ENCODE assay signal across 12 mouse cellular contexts in genomic region chr1:164321408-164321807, GRCm38 (mm10). TPM values are rescaled to one million over a fixed set of nuclear protein-coding genes. Genes with fewer than 3 reads are reported as not detected.
DNase-seq lines count a peak whose midpoint lies in the region; ATAC-seq and TF ChIP-seq lines count a peak whose summit lies in the region.
"Had no signal": no experiment of that assay in that cellular context is flagged by ENCODE, and none has a peak within 500 bp of the region (broad histone marks: within the 10 kb centered on the region; RNA-seq: fewer than 3 reads in every experiment).

No protein-coding gene starts in this region.

- H3K27me3 ChIP-seq in heart, embryonic 15.5 days, result no peaks in the 10 kb centered on the region
- H3K27me3 ChIP-seq in neural tube, embryonic 15.5 days (replicated peaks), result no peaks in the 10 kb centered on the region
- no peaks in the 10 kb centered on the region for H3K27me3 ChIP-seq in kidney, postnatal 0 days (ENCODE audit: insufficient read depth, low read length)
- no peaks in the 10 kb centered on the region for H3K27me3 ChIP-seq in stomach, postnatal 0 days (ENCODE audit: control insufficient read depth, insufficient read depth, low read length)
- H3K27me3 ChIP-seq: limb, embryonic 13.5 days had no signal

- no peak overlapping the region for H3K4me2 ChIP-seq in heart, embryonic 15.5 days
- H3K4me2 ChIP-seq in neural tube, embryonic 15.5 days, result no peak overlapping the region
- H3K4me2 ChIP-seq in kidney, postnatal 0 days (ENCODE audit: low read length), result no peak overlapping the region
- no peak overlapping the region for H3K4me2 ChIP-seq in stomach, postnatal 0 days (replicated peaks; ENCODE audit: low read depth)
- H3K4me2 ChIP-seq: limb, embryonic 13.5 days had no signal

- TF ChIP-seq EP300 in stomach, postnatal 0 days (optimal IDR thresholded peaks at IDR 0.05), result no peak

- no peaks in the 10 kb centered on the region for H3K36me3 ChIP-seq in heart, embryonic 15.5 days
- no peaks in the 10 kb centered on the region for H3K36me3 ChIP-seq in neural tube, embryonic 15.5 days
- H3K36me3 ChIP-seq in kidney, postnatal 0 days (ENCODE audit: insufficient read depth, low read length), result peaks cover 3% of the 10 kb centered on the region; the same call in 1 of the 2 replicates
- H3K36me3 ChIP-seq in stomach, postnatal 0 days (ENCODE audit: control insufficient read depth, insufficient read depth, low read length), result no peaks in the 10 kb centered on the region

- WGBS in heart, embryonic 15.5 days, result 62% methylated on average over 10 of the region's 10 CpGs
- WGBS in neural tube, embryonic 15.5 days, result 46% methylated on average over 10 of the region's 10 CpGs
- 50% methylated on average over 10 of the region's 10 CpGs for WGBS in kidney, postnatal 0 days
- 51% methylated on average over 10 of the region's 10 CpGs for WGBS in stomach, postnatal 0 days

- no peak for TF ChIP-seq CTCF in kidney, postnatal 0 days (IDR thresholded peaks at IDR 0.05; ENCODE audit: low read depth)
- no peak for TF ChIP-seq CTCF in stomach, postnatal 0 days (IDR thresholded peaks at IDR 0.05; ENCODE audit: low read depth)

- DNase-seq in heart, adult 18-20 months, result no peak
- no peak for DNase-seq in neural tube, embryonic 10.5 days (ENCODE audit: extremely low spot score, low spot score)
- DNase-seq in kidney, postnatal 0 days (ENCODE audit: low spot score), result peak; percentile 44
- DNase-seq in stomach, postnatal 0 days (ENCODE audit: low spot score), result peak; percentile 51
- no peak for DNase-seq in cerebellum, adult 9-11 months
- no peak for DNase-seq in embryo, embryonic 9.5 days (ENCODE audit: extremely low spot score)
- DNase-seq: cerebellum, postnatal 25 days had no signal

- no peak overlapping the region for H3K4me3 ChIP-seq in heart, embryonic 15.5 days
- no peak overlapping the region for H3K4me3 ChIP-seq in neural tube, embryonic 15.5 days (replicated peaks)
- no peak overlapping the region for H3K4me3 ChIP-seq in kidney, postnatal 0 days (replicated peaks; ENCODE audit: low read depth, low read length)
- H3K4me3 ChIP-seq in stomach, postnatal 0 days (ENCODE audit: low read depth, low read length), result no peak overlapping the region
- H3K4me3 ChIP-seq: erythroblast, embryonic 14.5 days; limb, embryonic 13.5 days had no signal

- peak overlapping the region; percentile 28 for H3K27ac ChIP-seq in heart, embryonic 15.5 days
- peak overlapping the region; percentile 30; the same call in 1 of the 2 replicates for H3K27ac ChIP-seq in neural tube, embryonic 15.5 days (replicated peaks)
- H3K27ac ChIP-seq in kidney, postnatal 0 days, result peak overlapping the region; percentile 54; the same call in 1 of the 2 replicates
- H3K27ac ChIP-seq in stomach, postnatal 0 days (replicated peaks), result peak overlapping the region; percentile 65; the same call in 1 of the 2 replicates
- H3K27ac ChIP-seq: limb, embryonic 13.5 days; macrophage had no signal

- no peak overlapping the region for H3K9ac ChIP-seq in heart, embryonic 15.5 days
- H3K9ac ChIP-seq in neural tube, embryonic 15.5 days (replicated peaks), result no peak overlapping the region
- no peak overlapping the region for H3K9ac ChIP-seq in kidney, postnatal 0 days (ENCODE audit: low read depth, low read length)
- no peak overlapping the region for H3K9ac ChIP-seq in stomach, postnatal 0 days (ENCODE audit: low read length)
- H3K9ac ChIP-seq: limb, embryonic 13.5 days had no signal

- peaks cover 32% of the 10 kb centered on the region for H3K4me1 ChIP-seq in heart, embryonic 15.5 days (replicated peaks)
- H3K4me1 ChIP-seq in neural tube, embryonic 15.5 days, result peaks cover 5% of the 10 kb centered on the region; the same call in 1 of the 2 replicates
- H3K4me1 ChIP-seq in kidney, postnatal 0 days (replicated peaks; ENCODE audit: insufficient read depth, low read length), result peaks cover 7% of the 10 kb centered on the region; the same call in 1 of the 2 replicates
- peaks cover 3% of the 10 kb centered on the region; the same call in 1 of the 2 replicates for H3K4me1 ChIP-seq in stomach, postnatal 0 days (replicated peaks; ENCODE audit: control insufficient read depth, insufficient read depth)

- H3K9me3 ChIP-seq in heart, embryonic 15.5 days (replicated peaks), result no peaks in the 10 kb centered on the region
- no peaks in the 10 kb centered on the region for H3K9me3 ChIP-seq in neural tube, embryonic 15.5 days (replicated peaks)
- no peaks in the 10 kb centered on the region for H3K9me3 ChIP-seq in kidney, postnatal 0 days (replicated peaks; ENCODE audit: low read length)
- H3K9me3 ChIP-seq in stomach, postnatal 0 days (ENCODE audit: control insufficient read depth, low read length), result no peaks in the 10 kb centered on the region
- H3K9me3 ChIP-seq: limb, embryonic 13.5 days had no signal

- ATAC-seq in heart, embryonic 15.5 days (replicated peaks; ENCODE audit: insufficient number of reproducible peaks, insufficient read depth, low FRiP score, low read depth), result no peak
- ATAC-seq in neural tube, embryonic 15.5 days (ENCODE audit: low FRiP score), result no peak
- ATAC-seq in kidney, postnatal 0 days (replicated peaks; ENCODE audit: low FRiP score, low read depth), result peak; percentile 81
- ATAC-seq in stomach, postnatal 0 days (ENCODE audit: low FRiP score, low TSS enrichment), result peak; percentile 72

RNA-seq across cellular contexts. Expression of gene Blzf1, which starts 14.1 kb away (rescaled TPM):
- polyA plus RNA-seq in heart, embryonic 15.5 days (2015; fragmentation: Nextera tagmentation; extraction: Ambion mirVana), result 26.1 and 27.2 TPM in 2 replicates
- 10 to 100 TPM; 21.6 to 23.6 TPM for total RNA-seq in heart, adult 18-20 months (2021)
- polyA plus RNA-seq in neural tube, embryonic 15.5 days (2015; fragmentation: Nextera tagmentation; extraction: Ambion mirVana), result 31.5 and 32.1 TPM in 2 replicates
- polyA plus RNA-seq in kidney, postnatal 0 days (2015; fragmentation: Nextera tagmentation; extraction: Ambion mirVana), result 25.0 and 29.7 TPM in 2 replicates
- 48.7 and 50.5 TPM in 2 replicates for polyA plus RNA-seq in stomach, postnatal 0 days (2015; fragmentation: Nextera tagmentation; extraction: Ambion mirVana)

RNA-seq across cellular contexts. Expression of gene Nme7, which starts 17.5 kb away (rescaled TPM):
- polyA plus RNA-seq in heart, embryonic 15.5 days (2015; fragmentation: Nextera tagmentation; extraction: Ambion mirVana), result 16.1 and 19.4 TPM in 2 replicates
- total RNA-seq in heart, adult 18-20 months (2021), result 1 to 10 TPM; 3.1 to 3.8 TPM
- polyA plus RNA-seq in neural tube, embryonic 15.5 days (2015; fragmentation: Nextera tagmentation; extraction: Ambion mirVana), result 33.1 and 33.6 TPM in 2 replicates
- polyA plus RNA-seq in kidney, postnatal 0 days (2015; fragmentation: Nextera tagmentation; extraction: Ambion mirVana), result 41.7 and 42.0 TPM in 2 replicates
- polyA plus RNA-seq in stomach, postnatal 0 days (2015; fragmentation: Nextera tagmentation; extraction: Ambion mirVana), result 14.9 and 17.8 TPM in 2 replicates

RNA-seq across cellular contexts. Expression of gene Ccdc181, which starts 46.0 kb away (rescaled TPM):
- polyA plus RNA-seq in heart, embryonic 15.5 days (2015; fragmentation: Nextera tagmentation; extraction: Ambion mirVana), result 10.4 TPM in 2 replicates
- total RNA-seq in heart, adult 18-20 months (2021), result 1 to 10 TPM; 8.1 to 9.8 TPM
- polyA plus RNA-seq in neural tube, embryonic 15.5 days (2015; fragmentation: Nextera tagmentation; extraction: Ambion mirVana), result 20.0 and 26.3 TPM in 2 replicates
- 15.7 and 16.6 TPM in 2 replicates for polyA plus RNA-seq in kidney, postnatal 0 days (2015; fragmentation: Nextera tagmentation; extraction: Ambion mirVana)
- polyA plus RNA-seq in stomach, postnatal 0 days (2015; fragmentation: Nextera tagmentation; extraction: Ambion mirVana), result 7.5 and 8.6 TPM in 2 replicates

Comparison
In these comparisons a context has a peak if more than half of its experiments do, and no peak if none do; other contexts are left out.
1. ATAC-seq: peak in kidney, postnatal 0 days (single experiment) and stomach, postnatal 0 days (single experiment); none in heart, embryonic 15.5 days (single experiment) and neural tube, embryonic 15.5 days (single experiment).
2. DNase-seq: peak in kidney, postnatal 0 days (single experiment) and stomach, postnatal 0 days (single experiment); none in heart, adult 18-20 months (0 of 2), neural tube, embryonic 10.5 days (single experiment), cerebellum, adult 9-11 months (single experiment) and embryo, embryonic 9.5 days (single experiment).
3. Peak in every context shown above with its lines, with median percentiles within 50 percentile points of each other: H3K27ac ChIP-seq.